Mouse (Mus musculus) ES-Bruce4 (cell line): Measurements from ENCODE around the gene Pcbd2. TPM values are rescaled to one million over a fixed set of nuclear protein-coding genes. Genes with fewer than 3 reads are reported as not detected.

Experiments used
- H3K27ac ChIP-seq: 2 replicates; pipeline ENCODE4 v1.5.1; 2012; ENCODE audit warnings: low read length, inconsistent platforms; ENCODE audit not compliant: insufficient read depth
- H3K27me3 ChIP-seq: 2 replicates; pipeline ENCODE4 v1.6.1; 2012; ENCODE audit warnings: mild to moderate bottlenecking, low read length, inconsistent platforms; ENCODE audit not compliant: control insufficient read depth, poor library complexity, insufficient read depth, severe bottlenecking
- H3K36me3 ChIP-seq: 2 replicates; pipeline ENCODE4 v1.6.1; 2012; ENCODE audit warnings: inconsistent platforms, mild to moderate bottlenecking, low read length, moderate library complexity; ENCODE audit not compliant: control insufficient read depth, poor library complexity, insufficient read depth, severe bottlenecking
- H3K4me1 ChIP-seq: one replicate; pipeline ENCODE4 v1.8.1; 2011; ENCODE audit warnings: low read length; ENCODE audit not compliant: control insufficient read depth, insufficient read depth
- H3K4me3 ChIP-seq: 2 replicates; pipeline ENCODE4 v1.5.1; 2011; ENCODE audit warnings: low read depth, mild to moderate bottlenecking, low read length
- H3K9ac ChIP-seq: 2 replicates; pipeline ENCODE4 v1.6.1; 2012; ENCODE audit warnings: low read depth, mild to moderate bottlenecking, inconsistent platforms; ENCODE audit not compliant: poor library complexity, severe bottlenecking
- H3K9me3 ChIP-seq: replicated peaks from 2 replicates; pipeline ENCODE4 v1.6.1; 2012; ENCODE audit warnings: mild to moderate bottlenecking, low read length, inconsistent platforms; ENCODE audit not compliant: control insufficient read depth, poor library complexity, insufficient read depth, severe bottlenecking
- CTCF ChIP-seq: IDR thresholded peaks from one replicate; pipeline ENCODE4 v1.8.1; 2011; ENCODE audit warnings: low read depth, low read length
- EP300 ChIP-seq: IDR thresholded peaks from 2 replicates; pipeline ENCODE4 v1.6.1; 2011; ENCODE audit warnings: low read depth, low read length; ENCODE audit not compliant: insufficient read depth
- POLR2A ChIP-seq: IDR thresholded peaks from one replicate; pipeline ENCODE4 v1.8.1; 2011; ENCODE audit warnings: low read length; ENCODE audit not compliant: insufficient read depth
- polyA plus RNA-seq: library from polyadenylated mRNA; stranded (reverse); fragments of >200 nt; gene quantifications from 2 replicates; pipeline ENCODE4 v1.2.4, GENCODE M21; 2011; ENCODE audit warnings: low read depth; ENCODE audit not compliant: missing spikeins, insufficient read depth, insufficient read length

Pcbd2 gene
- polyA plus RNA-seq, 1 experiment = 16.5 TPM

DNA sequence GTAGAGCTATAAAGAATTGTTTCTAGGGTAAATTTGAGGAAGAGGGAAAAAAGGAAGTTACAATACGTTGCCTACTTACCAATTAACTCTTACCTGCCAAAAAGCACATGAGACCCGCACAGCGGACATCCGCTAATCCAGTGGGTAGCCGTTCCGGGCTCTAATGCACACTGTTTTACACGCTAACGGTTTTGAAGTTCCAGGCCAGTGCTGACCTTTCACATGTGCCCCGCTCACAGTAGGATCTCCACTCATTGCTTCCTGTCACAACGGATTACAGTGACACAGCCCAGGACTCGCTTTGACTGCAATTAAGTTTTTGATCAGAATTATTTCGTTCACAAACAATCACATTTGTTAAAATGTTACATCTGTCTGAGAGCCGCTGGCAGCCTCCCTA, 27.2 kb downstream of the Pcbd2 start:
- H3K9me3 ChIP-seq = no peaks in the 10 kb centered on the region
- no peaks in the 10 kb centered on the region for H3K36me3 ChIP-seq
- no peak for TF ChIP-seq POLR2A
- TF ChIP-seq CTCF = no peak
- no peak for TF ChIP-seq EP300
- H3K4me3 ChIP-seq = no peak overlapping the region
- H3K4me1 ChIP-seq = no peaks in the 10 kb centered on the region
- no peak overlapping the region for H3K27ac ChIP-seq
- no peak overlapping the region for H3K9ac ChIP-seq
- H3K27me3 ChIP-seq = no peaks in the 10 kb centered on the region

- Histone ChIP-seq H3K9me3 (no peaks in the 10 kb centered on the region), H3K9ac (no peak overlapping the region), H3K36me3 (no peaks in the 10 kb centered on the region), H3K27ac (no peak overlapping the region), H3K4me1 (no peaks in the 10 kb centered on the region), H3K27me3 (no peaks in the 10 kb centered on the region), H3K4me3 (no peak overlapping the region)
- TF ChIP-seq POLR2A = no peak
- no peak for TF ChIP-seq CTCF
- TF ChIP-seq EP300 = no peak
Observed at GRCm38 (mm10) chr13:55756789-55757188, 29.6 kb downstream of the Pcbd2 start.

DNA sequence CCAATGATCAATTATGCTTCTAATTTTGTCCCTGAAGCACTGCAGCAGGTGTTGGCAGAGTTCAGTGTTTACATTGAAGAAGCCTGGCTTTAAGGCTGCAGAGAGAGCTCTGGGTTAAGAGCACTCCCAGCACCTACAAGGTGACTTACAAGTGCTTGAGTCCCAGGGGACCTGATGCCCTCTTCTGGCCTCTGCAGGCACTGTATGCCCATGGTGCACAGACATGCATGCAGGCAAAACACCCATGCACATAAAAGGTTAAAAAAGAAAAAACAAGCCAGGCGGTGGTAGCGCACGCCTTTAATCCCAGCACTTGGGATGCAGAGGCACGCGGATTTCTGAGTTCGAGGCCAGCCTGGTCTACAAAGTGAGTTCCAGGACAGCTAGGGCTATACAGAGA, 30.5 kb downstream of the Pcbd2 start:
- Histone ChIP-seq H3K27ac (no peak overlapping the region), H3K9ac (no peak overlapping the region), H3K27me3 (no peaks in the 10 kb centered on the region), H3K36me3 (no peaks in the 10 kb centered on the region), H3K4me3 (no peak overlapping the region), H3K4me1 (no peaks in the 10 kb centered on the region), H3K9me3 (no peaks in the 10 kb centered on the region)
- TF ChIP-seq CTCF (peak; percentile 65), POLR2A (no peak)

GRCm38 (mm10) chr13:55760576-55760975, 33.4 kb downstream of the Pcbd2 start:
- Histone ChIP-seq H3K27ac (no peak overlapping the region), H3K4me3 (no peak overlapping the region)

GRCm38 (mm10) chr13:55761486-55761885, 34.3 kb downstream of the Pcbd2 start:
- Histone ChIP-seq H3K27me3 (no peaks in the 10 kb centered on the region), H3K9me3 (no peaks in the 10 kb centered on the region), H3K4me3 (no peak overlapping the region), H3K9ac (no peak overlapping the region), H3K36me3 (no peaks in the 10 kb centered on the region), H3K27ac (no peak overlapping the region), H3K4me1 (no peaks in the 10 kb centered on the region)
- no peak for TF ChIP-seq POLR2A
- no peak for TF ChIP-seq EP300
- no peak for TF ChIP-seq CTCF

More at GRCm38 (mm10) chr13:55760576-55760975, 33.4 kb downstream of the Pcbd2 start:
- no peaks in the 10 kb centered on the region for H3K36me3 ChIP-seq
- no peaks in the 10 kb centered on the region for H3K9me3 ChIP-seq
- TF ChIP-seq EP300 (no peak), CTCF (no peak), POLR2A (no peak)
- H3K4me1 ChIP-seq = no peaks in the 10 kb centered on the region
- H3K27me3 ChIP-seq = no peaks in the 10 kb centered on the region
- H3K9ac ChIP-seq = no peak overlapping the region

GRCm38 (mm10) chr13:55774352-55774751, 47.2 kb downstream of the Pcbd2 start:
- no peak for TF ChIP-seq POLR2A
- TF ChIP-seq EP300 = no peak
- no peak for TF ChIP-seq CTCF
- Histone ChIP-seq H3K9ac (no peak overlapping the region), H3K27ac (no peak overlapping the region)

GRCm38 (mm10) chr13:55775056-55775455, 47.9 kb downstream of the Pcbd2 start:
- no peak overlapping the region for H3K9ac ChIP-seq
- H3K4me1 ChIP-seq = no peaks in the 10 kb centered on the region
- H3K4me3 ChIP-seq = no peak overlapping the region
- H3K9me3 ChIP-seq = peaks cover 13% of the 10 kb centered on the region
- TF ChIP-seq CTCF (no peak), EP300 (no peak), POLR2A (no peak)
- H3K36me3 ChIP-seq = no peaks in the 10 kb centered on the region
- H3K27ac ChIP-seq = no peak overlapping the region
- no peaks in the 10 kb centered on the region for H3K27me3 ChIP-seq

More at GRCm38 (mm10) chr13:55774352-55774751, 47.2 kb downstream of the Pcbd2 start:
- peaks cover 13% of the 10 kb centered on the region for H3K9me3 ChIP-seq
- H3K4me1 ChIP-seq = no peaks in the 10 kb centered on the region
- H3K36me3 ChIP-seq = no peaks in the 10 kb centered on the region
- no peaks in the 10 kb centered on the region for H3K27me3 ChIP-seq
- no peak overlapping the region for H3K4me3 ChIP-seq
